Mouse (Mus musculus): ENCODE results near the gene Tmc5.

The Tmc5 gene

DNA sequence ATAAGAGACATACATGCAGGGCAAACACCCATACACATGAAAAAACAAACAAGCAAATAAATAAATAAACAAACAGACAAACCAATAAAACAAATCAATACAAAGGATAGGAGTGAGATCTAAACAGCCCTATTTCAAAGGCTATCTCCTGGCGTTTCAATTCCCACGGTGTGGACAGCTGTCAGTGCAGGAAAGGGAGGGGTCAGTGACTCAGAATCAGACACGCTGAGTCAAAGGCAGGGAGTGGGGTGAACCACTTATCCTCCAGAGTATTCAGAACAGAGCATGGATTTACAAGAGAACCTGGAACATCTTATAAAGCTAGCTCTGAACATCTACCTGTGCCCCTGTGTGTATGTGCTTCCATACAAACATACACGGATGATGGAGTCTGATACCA is 100.1 kb downstream of the Tmc5 start:
- no peak for DNase-seq

DNA sequence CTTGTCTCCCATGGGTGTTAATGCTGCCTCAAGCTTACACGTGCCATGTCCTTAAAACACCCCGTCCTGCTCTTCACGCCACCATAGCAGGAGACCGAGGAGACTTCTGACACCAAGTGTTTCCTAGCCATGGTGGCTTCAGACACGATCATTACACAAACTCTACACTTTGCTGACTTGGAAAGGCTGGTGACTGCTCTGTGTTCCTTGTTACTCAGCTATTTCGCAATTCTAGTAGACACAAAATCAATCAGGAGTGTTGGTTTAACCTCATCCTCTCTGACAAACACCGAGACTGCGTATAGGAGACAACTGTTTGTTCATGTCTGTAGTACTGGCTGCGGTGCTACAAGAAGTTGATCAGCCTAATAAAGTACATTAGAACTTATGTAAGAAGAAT is 101.8 kb downstream of the Tmc5 start:
- DNase-seq = no peak

DNA sequence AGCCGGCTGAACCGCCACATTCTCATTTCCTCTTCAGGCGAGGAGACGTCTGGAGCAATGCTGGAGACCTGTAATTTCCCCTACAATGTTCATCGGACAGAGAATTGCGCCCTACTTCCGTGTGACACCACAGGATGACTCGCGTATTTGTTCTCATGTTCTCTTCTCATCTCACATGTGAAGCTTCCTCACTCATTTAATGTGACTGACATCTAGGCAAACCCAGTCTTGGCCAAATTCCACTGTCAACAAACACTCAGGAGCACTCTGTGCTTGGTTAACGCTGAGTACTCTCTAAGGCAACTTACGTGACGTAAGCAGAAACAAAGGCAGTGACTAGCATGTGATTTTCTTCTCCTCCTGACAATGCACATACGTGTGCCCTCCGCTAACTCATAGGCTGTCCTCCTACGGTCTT is 106.1 kb downstream of the Tmc5 start:
- peak; percentile 37 for DNase-seq

DNA sequence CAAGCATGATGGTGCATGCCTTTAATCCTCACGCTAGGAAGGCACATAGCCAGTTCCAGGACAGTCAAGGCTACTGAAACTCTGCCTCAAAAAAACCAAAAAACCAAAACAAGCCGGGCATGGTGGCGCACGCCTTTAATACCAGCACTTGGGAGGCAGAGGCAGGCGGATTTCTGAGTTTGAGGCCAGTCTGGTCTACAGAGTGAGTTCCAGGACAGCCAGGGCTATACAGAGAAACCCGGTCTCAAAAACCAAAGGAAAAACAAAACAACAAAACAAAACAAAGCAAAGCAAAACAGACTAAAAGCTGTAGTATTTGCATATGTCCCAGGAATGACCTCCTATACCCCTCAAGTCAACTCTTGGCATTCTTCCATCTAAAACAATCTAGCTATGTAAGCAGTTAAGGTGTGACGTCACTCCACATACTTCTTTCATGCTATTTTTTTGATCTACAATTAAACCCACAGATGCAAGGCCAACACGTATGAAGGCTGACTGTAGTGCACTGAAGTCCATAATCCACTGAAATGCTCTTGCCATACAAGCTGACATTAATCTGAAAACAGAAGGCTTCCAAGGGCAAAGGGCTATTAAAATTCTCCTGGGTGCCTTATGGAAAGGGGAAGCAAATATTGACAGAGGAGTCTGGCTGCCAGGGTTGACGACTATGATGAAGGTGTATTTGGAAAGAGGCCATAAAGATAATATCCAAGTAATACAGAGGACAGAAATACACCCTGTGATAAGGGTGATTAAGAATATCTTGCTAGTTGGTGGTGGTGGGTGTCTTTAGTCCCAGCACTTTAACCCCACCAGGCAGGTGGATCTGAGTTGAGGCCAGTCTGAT is 107.1 kb downstream of the Tmc5 start:
- peak; percentile 14 for DNase-seq

DNA sequence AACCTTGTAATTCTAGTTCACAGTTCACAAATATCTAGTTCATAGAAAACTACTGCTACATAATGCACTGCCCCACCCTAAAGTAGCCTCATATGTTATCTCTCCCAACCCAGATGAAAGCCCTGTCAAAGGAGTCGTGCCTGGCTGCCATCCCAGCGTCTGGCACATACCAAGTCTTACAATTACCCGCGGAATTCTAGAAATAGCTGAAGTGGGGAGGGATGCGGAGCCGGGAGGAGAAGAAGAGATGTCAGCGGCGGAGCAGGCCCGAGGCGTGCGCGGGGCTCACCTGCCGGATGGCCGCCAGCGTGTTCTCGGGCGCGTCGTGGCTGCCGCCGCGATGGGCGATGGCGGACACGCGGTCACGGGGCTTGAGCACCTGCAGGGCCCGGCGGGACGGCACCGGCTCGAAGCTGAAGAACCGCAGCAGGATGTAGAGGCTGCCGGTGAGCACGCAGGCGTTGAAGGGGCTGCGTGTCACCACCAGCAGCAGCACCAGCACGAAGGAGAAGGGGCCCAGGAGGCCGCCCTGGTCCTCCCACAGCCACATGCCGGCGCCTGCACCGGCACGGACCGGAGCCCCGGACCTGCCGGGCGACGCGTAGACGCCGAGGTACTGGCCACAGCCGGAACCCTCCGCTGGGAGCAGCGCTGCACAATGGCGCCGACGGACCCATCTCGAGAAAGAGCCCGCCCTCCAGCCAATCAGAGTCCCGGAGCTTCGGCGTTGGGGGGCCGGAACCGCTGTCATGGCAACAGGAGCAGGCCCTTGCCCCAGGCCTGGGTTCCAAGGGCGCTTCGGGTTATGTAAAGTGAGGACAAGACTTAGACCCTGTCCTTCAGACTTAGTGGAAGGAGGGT is 108.2 kb downstream of the Tmc5 start, which contains the start of gene Gde1:
Gde1 (minus strand) TSS at position 678 of the 861 bp plus-strand sequence.
- peak; percentile 98 for DNase-seq

DNA sequence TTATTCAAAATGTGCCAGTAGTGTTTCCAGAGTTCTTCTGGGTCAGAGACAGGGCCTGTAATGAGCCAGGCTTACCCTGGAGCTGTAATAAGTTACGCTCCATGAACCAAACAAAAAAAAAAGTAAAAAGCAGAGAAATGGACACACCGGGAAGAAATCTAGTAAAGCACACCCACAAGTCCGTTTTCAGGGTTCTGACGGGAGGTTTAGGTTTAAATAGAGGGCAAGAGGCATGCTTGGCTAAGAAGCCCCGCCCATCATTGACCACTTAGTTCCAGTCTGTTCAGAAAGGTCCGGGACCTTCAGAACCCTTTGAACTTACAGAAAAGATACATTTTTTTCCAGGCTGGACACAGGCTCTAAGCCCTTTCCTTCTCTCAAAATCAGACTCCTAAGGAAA is 109.0 kb downstream of the Tmc5 start:
- no peak for DNase-seq

DNA sequence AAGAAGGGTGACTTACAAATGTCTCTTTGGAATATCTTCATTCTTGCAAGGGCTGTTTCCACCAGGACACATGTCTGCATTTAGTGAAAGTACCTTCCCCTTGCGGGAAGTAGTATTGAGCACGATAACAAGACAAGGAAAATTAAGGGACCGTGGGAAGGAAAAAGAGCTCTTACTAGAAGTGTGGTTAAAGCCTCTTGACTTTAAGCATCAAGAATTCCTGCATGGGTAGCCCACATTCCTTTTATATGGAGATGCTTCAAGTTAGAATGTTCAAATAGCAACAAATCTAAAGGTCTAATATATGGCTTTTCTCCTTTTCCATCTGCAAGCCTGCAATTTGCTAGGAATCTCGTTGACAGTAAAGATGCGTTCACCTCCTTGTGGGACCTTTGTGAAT is 109.4 kb downstream of the Tmc5 start:
- DNase-seq = no peak

DNA sequence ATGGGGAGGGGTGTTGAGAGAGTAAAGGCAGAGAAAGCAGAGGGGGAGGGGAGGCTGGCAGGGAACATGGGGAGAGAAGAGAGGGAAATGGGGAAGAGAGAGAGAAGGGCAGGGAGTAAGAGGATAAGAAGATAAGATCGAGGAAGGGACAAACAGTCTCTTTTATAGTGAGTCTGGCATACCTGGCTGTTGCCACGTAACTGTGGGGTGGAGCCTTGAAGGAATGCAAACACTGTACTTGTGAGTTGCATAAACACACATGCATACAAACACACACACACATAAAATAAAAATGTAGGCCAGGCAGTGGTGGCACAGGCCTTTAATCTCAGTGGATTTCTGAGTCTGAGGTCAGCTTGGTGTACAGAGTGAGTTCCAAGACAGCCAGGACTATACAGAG is 110.1 kb downstream of the Tmc5 start:
- DNase-seq = peak; percentile 6

DNA sequence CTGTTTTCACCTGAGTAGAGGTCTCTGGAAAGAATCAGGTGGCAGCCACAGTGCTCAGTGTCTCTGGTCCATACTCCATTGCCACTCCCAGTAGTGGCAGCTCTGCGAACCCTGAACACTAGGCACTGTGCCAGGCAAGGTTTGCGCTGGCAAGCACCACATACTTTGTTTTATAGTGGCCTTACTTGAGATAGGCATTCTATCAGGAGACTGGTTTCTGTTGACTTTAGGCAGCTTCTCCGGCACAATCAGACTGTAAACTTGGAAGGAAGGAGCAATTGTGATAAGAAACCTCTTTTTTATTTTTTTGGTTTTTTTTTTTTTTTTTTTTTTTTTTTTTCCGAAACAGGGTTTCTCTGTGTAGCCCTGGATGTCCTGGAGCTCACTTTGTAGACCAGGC is 110.9 kb downstream of the Tmc5 start:
- DNase-seq = peak; percentile 67

DNA sequence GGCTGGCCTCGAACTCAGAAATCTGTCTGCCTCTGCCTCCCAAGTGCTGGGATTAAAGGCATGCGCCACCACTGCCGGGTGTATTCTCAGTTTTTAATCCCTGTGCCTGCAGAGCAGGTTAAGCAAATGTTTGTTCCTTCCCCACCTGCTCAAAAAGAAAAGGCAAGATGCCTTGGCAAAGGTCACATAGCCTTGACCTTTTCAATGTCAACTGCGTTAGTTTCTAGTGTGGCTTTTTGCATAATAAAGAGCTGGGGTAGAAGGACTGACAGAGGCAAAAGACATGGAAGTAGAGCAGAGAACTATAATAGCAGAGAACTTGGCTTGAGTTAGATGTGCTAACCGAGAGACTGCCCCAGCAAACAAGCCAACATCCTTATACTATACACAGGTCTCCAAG is 113.7 kb downstream of the Tmc5 start:
- no peak for DNase-seq

DNA sequence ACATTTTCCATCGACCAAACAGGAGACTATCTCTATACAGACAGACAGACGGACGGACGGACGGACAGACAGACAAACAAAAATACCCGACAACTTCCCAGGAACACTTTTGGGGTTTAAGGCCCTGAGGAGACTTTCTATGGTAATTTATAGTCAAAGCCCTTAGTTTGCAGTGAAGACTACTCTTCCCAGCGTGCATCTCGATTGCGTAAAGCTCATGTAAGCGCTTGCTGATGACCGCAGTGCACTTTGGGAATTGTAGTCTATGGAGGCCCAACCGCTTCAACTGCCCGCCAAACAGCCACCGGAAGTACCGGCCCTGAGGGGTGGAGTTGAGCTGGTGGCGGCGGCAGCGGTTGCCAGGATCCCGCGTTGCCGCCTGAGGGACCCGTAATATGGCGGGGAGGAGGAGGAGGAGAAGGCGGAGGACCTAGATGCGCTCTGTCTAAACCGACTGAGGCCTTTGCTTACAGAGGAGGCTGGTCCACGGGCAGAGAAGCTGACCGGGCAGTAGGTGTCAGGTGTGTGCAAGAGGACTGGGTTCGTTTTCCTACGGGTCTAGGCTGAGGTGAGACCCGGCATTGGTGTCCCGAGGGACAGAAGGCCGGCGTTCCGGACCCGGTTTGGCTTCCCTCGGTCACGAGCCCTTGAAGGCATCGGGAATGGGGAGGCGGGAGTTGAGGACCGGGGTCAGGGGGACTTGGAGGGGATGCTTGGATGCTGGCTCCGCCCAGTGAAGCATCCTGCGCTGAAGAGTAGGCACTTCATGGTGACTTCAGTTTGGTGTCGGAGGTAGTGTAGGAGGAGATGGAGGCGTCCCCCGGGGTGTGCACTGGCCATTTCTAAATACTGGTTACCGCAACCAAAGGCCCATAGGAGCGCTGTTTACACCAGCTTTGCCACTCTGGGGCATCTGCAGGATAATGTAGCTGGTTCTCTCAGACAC is 115.4 kb downstream of the Tmc5 start, which contains the start of gene Ccp110:
Ccp110 (plus strand) TSS at position 325 of the 946 bp plus-strand sequence.
- DNase-seq = peak; percentile 97

DNA sequence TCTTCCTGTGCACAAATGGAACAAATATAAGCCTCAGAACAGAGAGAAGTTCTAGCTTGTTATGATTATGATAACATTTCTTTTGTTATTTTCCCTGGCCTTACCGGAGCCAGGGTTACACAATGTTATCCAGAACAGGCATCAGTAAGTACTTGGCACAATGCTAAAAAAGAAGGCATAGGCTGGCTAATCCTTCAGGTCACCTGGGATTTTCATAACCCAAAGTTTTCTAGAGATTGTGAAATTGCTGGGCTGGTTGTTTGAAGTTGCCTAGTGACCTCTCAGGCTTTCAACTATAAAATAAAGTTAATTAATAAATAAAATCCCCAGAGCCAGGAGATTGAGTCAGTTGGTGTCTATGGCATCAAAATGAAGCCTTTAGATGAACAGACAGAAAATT is 117.8 kb downstream of the Tmc5 start:
- no peak for DNase-seq

DNA sequence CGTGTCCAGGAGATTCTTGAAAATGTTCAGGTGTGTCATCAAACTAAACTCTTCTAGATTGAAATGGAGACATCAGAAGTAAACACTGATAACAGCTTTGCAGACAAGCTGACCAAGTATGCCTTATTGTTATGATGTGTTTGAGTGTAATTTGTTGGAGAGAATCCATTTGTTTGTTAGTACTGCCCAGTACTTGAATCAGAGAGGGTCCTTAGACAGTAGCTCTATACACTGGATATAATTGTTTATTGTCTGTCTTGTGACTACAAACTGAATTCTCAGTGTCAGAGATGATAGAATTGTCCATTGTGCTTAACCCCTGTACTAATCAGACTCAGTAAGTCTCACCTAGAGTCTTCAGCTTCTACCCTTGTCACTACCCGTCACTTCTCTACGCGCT is 121.0 kb downstream of the Tmc5 start:
- DNase-seq = no peak

DNA sequence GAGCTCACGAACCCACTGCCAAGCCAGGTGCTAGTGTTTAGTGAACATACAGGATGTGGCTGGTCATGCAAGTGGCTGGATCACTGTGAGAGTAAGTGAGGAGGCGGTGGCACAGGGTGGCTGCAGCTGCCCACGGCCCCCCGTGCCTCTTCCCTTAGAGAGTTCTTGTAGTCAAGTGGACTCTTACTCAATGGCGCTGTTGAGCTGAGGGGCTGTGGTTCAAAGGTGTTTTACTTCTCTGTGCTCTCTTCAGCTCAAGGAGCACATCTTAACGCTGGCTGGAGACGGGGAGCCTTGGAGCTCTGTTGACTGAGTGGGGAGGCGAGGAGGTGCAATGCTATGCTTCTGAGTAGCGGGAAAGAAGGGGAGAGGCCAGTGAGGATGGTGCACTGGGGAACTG is 126.8 kb downstream of the Tmc5 start:
- no peak for DNase-seq

All from kidney, adult 9 months (tissue).